Mouse (Mus musculus): Measurements from ENCODE around the gene Btbd6.

GRCm38 (mm10) chr12:112961872-112962271, 14.4 kb upstream of the Btbd6 start:
- no peak for TF ChIP-seq GATA1 (IDR thresholded peaks at IDR 0.05; ENCODE audit: borderline replicate concordance, low read length)
- no peak for TF ChIP-seq FLI1 (IDR thresholded peaks at IDR 0.05; ENCODE audit: low read length)

All from megakaryocyte, embryonic 14.5 days (primary cell).